Mouse (Mus musculus): ENCODE measurements around the gene Gm10487.
"Not testable (repeated sequence)": the region's sequence is repeated elsewhere in the genome, so short reads cannot be mapped to it uniquely, and the experiment has no call there.

Gene Gm10487

DNA sequence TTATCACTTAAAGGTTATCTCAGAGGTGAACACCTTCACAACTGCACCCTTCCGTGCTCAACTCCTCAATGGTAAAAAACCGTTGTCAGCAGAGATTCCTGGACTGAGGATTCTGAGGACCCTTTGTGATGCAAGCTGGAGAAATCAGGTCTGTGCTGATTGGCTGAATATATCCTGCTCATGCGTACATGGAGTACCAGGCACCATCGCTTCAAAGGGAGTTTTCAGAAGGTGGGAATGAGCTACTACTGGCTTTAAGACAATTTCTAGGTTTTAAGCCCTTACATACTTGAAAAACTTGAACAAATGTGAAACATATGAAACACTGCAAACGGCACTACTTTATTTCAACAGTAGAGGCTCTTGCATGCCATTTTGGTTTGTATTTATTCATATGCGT is at the start of gene Gm10487:
Gene Gm10487 (minus strand): TSS at position 101 of the 400 bp plus-strand sequence.
- not testable (repeated sequence) for DNase-seq
